Mouse (Mus musculus) layer of hippocampus, adult 18-20 months (tissue): ENCODE data around the gene Dzank1. TPM values are rescaled to one million over a fixed set of nuclear protein-coding genes. Genes with fewer than 3 reads are reported as not detected.

Experiments
- DNase-seq, 2 experiments: peaks; one replicate each; pipeline ENCODE4 v3.0.0; 2022; ENCODE audit warnings: low spot score in 2 of 2
- long read RNA-seq: library from polyadenylated mRNA; stranded (forward); transcript quantifications from one replicate; pipeline ENCODE4 v2.0.0, GENCODE M21; 2021
- total RNA-seq, 2 experiments: library from RNA; stranded (reverse); gene quantifications; 2 replicates each; pipeline ENCODE4 v1.2.3; 2021

Gene Dzank1
- total RNA-seq = 100 to 1,000 TPM; 144 to 149 TPM
- long read RNA-seq, full-length matches to known transcripts = 35 of 97 reads
- long read RNA-seq, partial matches to known transcripts = 8 of 97 reads
- long read RNA-seq, other reads (novel, unspliced or antisense) = 54 of 97 reads

DNA sequence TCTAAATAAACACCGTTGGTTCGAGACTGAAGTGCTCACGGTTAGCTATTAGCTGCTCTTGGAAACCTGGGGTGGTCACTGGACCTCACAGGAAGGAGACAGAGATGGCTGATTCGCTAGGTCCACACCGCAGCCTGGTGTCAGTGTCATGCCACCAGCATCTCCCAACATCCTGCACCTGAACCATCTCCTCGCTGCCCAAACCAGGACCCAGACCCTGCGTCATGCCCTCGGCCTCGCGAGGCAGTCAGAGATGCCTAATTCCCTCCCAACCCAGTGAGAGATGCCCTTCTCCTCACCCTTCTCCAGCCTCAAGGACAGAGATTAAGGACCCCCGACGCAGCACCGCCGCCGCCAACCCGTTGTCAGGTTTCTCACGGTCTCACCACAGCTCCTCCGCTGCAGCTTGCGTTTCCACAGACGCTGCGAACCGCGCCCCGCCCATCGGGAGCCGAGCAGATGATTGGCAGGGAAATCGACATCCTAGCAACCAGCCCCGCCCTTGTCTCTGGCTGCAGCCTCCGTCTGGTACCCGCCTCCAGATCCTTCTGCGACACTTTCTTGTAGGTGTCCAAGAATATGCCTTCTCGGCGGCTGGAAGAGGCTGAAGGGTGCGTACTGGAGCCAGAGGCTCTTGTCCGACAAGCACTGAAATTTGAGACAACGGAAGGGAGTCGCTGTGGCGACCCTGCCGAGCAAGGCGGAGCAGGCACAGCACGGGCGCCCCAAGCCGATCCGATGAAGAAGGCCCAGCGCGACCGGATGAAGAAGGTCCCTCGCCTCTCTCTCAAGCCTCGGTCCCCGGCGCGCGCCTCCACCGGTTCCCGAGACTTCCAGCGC, at the start of gene Dzank1, which contains the start of gene Polr3f:
TSS of gene Dzank1 (minus strand) at position 434 of the 840 bp plus-strand sequence.
TSS of gene Polr3f (plus strand) at position 738 of the 840 bp plus-strand sequence.
- DNase-seq = peak; percentile 97 to 99

DNA sequence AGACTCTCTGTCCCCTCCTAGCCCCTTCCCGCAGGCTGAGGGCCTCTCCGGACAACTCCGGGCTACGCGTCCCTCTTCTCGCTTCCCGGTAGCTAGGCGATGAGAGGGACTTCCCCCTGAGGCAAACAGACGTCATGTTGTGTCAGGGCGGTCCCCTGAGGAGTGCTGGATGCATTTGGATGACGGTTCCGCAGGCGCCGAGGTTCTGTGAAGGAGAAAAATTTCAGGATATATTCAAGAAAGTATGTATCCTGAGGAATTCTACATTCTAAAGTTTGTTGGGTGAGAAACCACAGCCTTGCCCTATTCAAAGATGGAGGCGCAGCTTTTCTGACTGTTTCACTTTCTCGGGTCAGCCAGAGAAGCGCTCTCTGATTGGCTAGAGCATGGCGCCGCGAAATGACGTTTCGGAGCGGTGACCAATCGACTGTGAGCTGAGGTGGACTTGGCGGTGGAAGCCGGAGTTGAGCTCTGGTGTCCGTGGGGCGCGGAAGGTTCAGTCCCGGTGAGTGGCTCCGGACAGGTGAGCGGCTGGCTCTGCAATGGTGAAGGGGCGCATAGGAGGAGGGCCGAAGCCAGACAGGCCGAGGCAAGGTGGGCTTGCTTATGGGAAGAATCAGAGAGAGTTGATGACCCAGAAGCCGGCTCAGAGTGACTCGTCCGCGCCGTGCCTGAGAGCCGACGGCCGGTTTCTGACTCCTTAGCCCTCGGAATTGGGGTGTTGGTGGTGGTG, 28.8 kb upstream of the Dzank1 start, which contains the start of gene Sec23b:
TSS of gene Sec23b (plus strand) at position 410 of the 733 bp plus-strand sequence.
- DNase-seq = peak; percentile 96 to 99

DNA sequence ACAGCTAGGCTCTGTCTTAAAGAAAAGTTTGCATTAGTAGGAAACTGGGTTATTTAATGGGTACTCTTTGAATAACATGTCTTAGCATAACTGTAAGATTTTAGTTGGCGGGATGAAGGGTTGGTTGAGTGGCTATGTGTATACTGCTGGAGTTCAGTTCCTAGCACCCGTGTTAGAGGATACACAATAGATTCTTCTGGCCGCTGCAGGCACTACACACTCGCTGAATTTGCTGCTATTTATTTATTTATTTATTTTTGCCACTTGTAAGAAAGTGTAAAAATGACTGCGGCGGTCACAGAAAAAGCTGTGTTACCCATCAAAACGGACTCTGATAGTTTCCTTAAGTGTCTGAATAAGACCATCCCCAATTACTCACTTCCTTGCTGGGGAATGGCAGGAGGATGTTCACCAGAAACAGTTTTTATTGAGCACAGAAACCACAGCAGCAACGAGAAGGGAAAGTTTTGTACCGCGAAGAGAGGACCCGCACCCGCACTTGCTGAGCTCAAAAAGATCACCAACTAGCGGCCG, 28.1 kb upstream of the Dzank1 start:
- no peak for DNase-seq

- no peak for DNase-seq
Observed at GRCm38 (mm10) chr2:144553905-144554304, 26.7 kb upstream of the Dzank1 start.

DNA sequence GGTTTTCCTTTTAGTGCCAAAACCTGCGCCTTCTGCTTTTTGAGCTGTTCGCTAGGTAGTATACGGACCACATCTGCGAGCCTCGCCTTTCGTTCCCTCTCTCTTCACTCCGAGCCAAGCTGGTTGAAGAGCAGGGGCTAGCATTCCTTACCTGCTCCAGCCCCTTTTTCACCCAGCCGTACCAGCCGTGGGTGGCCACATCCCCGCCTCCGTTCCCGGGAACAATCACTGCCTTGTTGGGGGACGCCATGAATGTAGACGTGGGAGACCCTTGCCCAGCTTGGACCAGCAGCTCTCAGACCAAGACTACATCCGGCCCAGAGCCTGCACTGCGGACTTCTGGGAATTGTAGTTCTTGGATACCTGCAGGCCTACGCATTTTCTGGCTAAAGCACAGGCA, 23.3 kb upstream of the Dzank1 start, which contains the start of gene Rbbp9:
TSS of gene Rbbp9 (minus strand) at position 341 of the 400 bp plus-strand sequence.
- peak; percentile 61 to 81 for DNase-seq

DNA sequence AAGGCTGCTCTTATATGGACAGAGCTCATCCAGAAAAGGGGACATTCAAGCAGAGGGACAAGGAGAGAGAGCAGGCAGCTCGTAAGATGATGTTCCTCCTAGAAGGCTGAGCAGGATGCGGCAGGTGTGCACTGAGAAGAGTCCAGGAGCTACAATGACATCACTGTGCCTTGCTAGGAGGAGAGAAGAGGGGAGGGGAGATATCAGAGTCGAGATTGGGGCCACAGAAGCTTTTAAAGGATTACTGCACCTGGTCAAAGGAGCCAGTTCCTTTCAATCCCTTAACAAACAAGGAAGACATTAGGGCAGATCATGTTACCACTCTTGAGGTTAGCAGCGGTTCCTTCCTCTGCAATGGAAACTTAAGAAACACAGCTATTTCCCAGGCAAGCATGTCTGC, 20.3 kb upstream of the Dzank1 start:
- DNase-seq = no peak

DNA sequence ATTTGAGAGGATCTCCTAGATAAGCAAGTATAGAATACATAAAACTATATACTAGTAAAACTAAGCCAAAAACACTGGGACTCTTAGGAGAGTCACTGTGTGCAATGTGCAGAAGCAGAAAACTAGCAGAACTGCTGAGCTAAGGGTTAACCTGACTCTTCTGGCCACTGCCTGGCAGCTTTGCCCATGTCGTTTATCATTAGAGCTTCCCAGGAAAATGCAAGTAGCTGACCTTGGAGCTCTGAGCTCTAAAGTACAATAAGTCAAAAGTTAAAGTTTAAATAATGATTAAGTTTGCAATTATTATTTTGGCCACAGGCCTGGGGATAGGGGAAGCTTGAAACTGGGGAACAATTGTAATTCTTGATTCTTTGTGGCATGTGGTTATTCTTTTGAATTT, 18.3 kb upstream of the Dzank1 start:
- no peak for DNase-seq

DNA sequence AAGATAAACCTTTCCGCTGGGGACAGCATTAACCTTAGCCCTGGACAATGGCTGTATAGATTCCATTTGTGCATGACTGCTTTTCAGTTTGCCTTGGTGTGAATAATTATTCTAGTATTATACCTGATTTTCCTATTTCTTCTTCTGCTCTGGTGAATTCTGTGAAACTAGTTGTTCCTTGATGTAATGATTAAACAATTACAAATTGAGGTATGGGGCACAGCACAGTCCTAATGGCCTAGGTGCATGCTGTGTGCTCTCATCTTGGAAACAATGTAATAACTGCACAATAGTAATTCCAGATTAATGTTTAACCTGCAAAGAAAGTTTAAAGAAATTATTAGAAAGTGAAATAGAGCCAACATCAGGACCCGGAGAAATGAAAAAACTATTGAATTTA, 17.8 kb upstream of the Dzank1 start:
- no peak for DNase-seq

DNA sequence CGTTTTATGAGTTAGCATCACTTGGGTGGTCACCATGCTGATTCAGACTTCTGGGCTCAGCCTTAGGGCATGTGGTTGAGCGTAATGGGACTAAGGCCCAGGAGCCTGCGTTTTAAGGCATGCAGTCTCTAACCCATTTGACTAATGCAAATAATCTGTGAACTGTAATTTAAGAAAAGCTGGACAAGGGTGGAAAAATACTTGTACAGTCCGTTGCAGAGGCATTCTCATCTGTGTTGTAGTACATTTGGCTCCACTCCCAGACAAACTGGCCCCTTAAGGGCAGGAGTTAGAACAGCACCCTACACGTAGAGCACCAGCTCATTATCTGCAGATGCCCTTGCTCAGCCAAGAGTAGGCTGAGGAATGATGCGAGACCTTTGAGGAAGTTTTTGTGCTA, 17.4 kb upstream of the Dzank1 start:
- DNase-seq = no peak

DNA sequence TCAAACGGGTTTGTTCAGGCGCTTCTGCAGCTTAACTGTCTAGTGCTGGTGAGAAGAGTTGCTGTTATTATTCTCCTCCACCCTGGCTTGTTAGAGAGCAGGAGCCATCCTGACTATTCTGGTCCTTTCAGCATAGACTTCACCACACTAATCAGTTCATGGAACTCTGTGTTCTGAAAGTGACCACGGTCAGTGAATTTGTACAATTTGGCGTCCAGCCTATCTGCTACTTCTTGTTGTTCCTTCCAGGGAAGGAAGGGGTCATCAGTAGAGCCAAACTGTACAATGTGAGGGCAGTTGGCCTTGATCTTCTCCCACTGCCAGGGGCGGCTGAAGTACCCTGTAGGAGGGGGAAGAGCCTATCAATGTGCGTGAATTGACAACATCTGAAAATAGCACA, 16.5 kb upstream of the Dzank1 start:
- DNase-seq = no peak

DNA sequence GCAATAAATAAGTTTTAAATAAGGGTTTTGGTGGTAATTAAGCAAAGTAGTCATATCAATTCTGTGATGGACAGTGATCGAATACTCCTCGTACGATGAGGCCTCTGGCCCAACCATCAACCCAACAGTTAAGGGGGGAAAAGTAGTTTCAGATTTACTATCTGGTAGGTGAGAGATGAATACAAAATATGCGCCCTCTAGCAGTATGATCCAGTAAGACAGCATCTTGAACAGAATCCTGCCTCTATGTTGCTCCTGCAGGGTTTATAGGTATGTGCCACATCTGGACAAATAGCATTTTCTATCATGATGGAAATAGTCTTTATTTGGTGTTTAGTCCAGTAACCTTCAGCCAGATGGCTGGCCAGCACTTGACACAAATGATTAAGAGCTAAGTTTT, 14.0 kb upstream of the Dzank1 start:
- DNase-seq = no peak

GRCm38 (mm10) chr2:144537123-144537522, 9.9 kb upstream of the Dzank1 start:
- no peak for DNase-seq

DNA sequence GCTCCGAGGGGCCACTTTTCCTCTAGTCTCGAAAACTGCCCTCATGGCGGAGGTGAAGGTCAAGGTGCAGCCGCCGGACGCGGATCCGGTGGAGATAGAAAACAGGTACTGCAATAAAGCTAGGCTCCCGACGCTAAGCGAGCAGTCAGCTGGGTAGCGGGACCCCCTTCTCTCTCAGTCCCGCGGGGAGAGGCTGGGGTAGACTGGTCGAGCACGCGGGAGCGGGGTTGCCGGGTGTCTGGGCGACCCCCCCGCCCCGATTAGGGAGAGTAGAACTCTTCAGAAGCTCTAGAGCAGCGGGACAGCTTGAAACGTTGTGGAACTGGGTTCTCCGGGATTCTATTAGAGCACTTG, 584 bp upstream of the Dzank1 start:
- DNase-seq = no peak

DNA sequence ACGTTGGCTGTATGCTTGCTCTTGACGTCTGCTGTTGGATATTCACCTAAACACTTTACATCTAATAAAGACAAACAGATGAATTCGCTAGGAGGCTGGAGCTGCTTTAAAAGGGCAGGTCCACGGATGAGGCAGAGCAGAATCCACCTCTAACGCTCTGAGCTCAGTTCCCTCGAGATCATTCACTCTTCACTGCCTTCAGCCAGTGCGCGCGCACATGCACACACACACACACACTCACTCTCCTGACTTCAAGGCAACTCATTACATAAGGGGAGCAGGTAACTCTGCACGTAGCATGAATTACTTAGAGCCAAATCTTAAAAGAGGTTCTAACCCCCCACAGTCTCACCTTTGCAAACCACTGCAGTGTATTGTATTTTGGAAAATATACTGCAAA, 1.4 kb downstream of the Dzank1 start:
- peak in 1 of 2 experiments; percentile 32 for DNase-seq

DNA sequence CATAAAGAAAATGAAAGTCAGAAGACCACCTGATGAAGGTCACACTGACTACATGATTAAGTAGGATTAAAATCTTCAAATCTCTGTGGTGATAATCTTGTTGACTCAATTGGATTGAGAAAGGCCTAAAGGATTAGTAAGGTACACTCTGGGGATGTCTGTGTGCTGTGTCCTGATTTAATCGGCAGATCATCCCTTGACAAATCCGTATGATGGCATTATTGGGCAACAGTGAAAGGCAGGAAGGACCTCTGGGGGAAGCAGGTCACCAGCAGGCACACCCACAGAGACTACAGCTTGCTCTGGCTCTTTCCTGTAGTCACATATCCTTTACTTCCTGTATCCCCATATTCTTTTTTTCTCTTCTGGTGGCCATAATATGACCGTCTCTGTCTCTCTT, 7.4 kb downstream of the Dzank1 start:
- no peak for DNase-seq

DNA sequence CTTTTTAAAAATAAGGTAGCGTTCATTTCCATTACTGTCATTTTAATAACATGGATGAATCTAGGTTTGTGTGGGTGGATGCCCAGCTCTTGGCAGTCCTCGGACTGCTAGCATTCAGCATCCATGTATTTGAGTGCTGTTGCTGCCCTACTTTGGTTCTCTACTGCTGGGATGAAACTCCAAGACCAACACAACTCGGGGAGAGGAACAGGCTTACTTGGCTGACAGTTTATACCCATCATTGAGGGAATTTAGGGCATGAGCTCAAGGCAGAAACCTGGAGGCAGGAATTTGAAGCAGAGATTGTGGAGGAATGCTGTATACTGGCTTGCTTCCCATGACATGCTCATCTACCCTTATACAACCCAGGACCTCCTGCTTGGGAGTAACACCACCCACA, 12.6 kb downstream of the Dzank1 start:
- no peak for DNase-seq

GRCm38 (mm10) chr2:144502134-144502533, 25.1 kb downstream of the Dzank1 start:
- DNase-seq = peak in 1 of 2 experiments; percentile 10

DNA sequence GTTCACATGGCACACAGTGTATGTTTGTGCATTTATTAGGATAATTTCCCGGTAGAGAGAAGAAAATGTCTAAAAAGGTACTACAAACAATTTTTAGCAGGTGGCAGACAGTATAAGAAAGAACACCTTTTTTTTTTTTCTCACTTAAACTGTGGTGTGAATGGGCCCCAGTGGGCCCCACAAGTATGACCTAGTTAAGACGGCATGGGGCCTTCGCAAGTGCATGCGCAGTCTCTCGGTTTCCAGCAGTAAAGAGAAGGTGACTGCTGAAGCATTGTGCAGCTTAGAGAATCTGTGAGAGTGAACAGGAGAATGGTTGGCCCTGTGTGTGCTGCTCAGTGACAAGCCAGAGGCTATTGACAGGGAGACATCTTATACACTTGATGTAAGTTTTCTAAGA, 37.9 kb downstream of the Dzank1 start:
- DNase-seq = no peak

DNA sequence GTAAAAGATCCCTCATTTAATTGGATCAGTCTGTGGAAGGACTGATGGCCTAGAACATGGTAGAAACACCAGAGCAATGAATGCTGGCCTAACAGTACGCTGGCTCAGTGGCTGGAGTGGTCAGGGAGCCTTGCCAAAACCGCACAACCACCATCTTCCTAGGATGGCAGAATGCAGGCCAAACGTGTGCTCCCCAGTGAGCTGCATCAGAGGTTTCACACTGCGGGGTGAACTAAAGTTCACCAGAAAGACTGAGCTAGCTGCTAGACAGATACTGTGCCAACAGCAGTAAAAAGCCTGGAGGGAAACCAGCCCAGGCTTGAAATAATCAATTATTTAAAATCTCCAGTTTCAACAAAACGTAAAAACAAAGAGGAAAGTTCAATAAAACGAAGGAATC, 39.7 kb downstream of the Dzank1 start:
- no peak for DNase-seq

DNA sequence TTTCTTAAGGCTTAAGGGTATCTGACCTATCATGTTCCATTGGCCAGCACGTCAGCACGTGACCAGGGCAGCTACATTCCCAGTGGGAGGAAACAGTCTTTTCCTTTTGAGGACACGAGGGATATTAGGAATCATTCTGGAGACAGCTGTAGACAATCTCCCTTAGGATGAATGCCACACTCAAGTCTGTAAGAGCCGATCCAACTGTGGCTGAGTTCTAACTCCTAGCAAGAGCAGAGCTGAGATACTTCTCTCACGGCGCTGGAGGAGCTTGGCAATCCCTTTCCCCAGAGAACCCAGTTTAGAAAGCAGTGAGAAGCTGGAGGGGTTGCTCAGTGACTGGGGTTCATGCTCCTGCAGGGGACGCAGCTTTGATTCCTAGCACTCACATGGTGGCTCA, 41.8 kb downstream of the Dzank1 start:
- no peak for DNase-seq

DNA sequence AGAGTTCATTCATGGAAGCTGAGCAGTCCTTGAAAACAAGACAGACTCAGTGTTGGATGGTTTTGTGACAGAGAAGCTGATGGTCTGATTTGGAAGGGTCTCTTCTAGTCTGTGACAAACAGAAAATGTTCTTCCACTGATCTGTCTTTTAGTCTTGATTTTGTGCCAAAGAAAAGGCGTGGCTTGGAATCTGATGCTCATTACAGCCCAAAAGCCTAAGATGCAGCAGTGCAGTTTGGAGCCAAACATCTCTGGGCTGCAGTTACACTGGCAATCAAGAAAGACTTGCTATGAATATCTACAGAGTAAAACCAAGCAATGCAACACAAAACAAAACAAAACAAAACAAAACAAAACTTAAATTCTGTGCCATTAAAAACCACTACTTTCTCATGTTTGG, 43.1 kb downstream of the Dzank1 start:
- no peak for DNase-seq

DNA sequence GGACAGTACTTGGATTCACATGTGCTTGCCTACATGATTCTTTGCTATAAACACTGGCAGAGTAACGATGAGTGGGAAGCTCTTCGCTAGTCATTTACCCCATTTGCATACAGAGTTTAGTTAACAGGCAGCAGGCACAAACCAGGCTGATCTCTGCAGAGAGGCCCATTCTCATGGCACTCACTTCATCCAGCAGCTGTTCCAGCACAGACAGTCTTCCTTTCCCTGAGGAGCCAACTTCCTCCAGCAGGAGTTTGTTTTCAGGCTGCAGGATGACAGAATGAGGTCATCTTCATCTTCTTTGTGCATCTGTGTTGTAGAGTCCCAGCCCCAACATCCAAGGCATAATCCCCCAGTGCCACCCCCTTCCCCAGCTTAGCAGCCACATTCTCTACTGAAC, 47.8 kb downstream of the Dzank1 start:
- DNase-seq = peak; percentile 42 to 57
